Mouse (Mus musculus): ENCODE measurements around the gene Noxa1. TPM values are rescaled to one million over a fixed set of nuclear protein-coding genes. Genes with fewer than 3 reads are reported as not detected.

Noxa1 gene
- total and polyA plus RNA-seq, 3 experiments, result 5.0 to 6.4 (median 6.3) TPM

- TF ChIP-seq MAFK (IDR thresholded peaks at IDR 0.05; ENCODE audit: insufficient replicate concordance, low read length), result no peak
- no peak for TF ChIP-seq JUND (conservative IDR thresholded peaks at IDR 0.05; ENCODE audit: low read depth, low read length)
- no peak for TF ChIP-seq CHD1 (IDR thresholded peaks at IDR 0.05; ENCODE audit: low read depth, low read length)
- no peak for TF ChIP-seq SMC3 (IDR thresholded peaks at IDR 0.05; ENCODE audit: low read depth, low read length)
- no peak for TF ChIP-seq JUN (IDR thresholded peaks at IDR 0.05; ENCODE audit: insufficient read depth, low read depth, low read length)
- TF ChIP-seq UBTF (IDR thresholded peaks at IDR 0.05; ENCODE audit: low read depth, low read length), result no peak
- no peak for TF ChIP-seq POLR2AphosphoS2 (IDR thresholded peaks at IDR 0.05; ENCODE audit: low read depth, low read length)
- TF ChIP-seq SIN3A (IDR thresholded peaks at IDR 0.05; ENCODE audit: low read length), result no peak
- TF ChIP-seq MYC (IDR thresholded peaks at IDR 0.05; ENCODE audit: low read depth, low read length), result no peak
- no peak for TF ChIP-seq CTCF (conservative IDR thresholded peaks at IDR 0.05 in 1 of 2, IDR thresholded peaks at IDR 0.05 in 1 of 2; ENCODE audit: low read depth in 2 of 2, low read length in 2 of 2)
- no peak for TF ChIP-seq ETS1 (conservative IDR thresholded peaks at IDR 0.05; ENCODE audit: low read depth, low read length)
- TF ChIP-seq USF2 (conservative IDR thresholded peaks at IDR 0.05; ENCODE audit: low read depth, low read length), result no peak
- no peak for TF ChIP-seq ELF1 (IDR thresholded peaks at IDR 0.05; ENCODE audit: low read depth, low read length)
- TF ChIP-seq NELFE (IDR thresholded peaks at IDR 0.05; ENCODE audit: low read depth, low read length), result no peak
- no peak for TF ChIP-seq CHD2 (IDR thresholded peaks at IDR 0.05; ENCODE audit: low read length)
- TF ChIP-seq ZNF384 (IDR thresholded peaks at IDR 0.05; ENCODE audit: low read depth, low read length), result no peak
- no peaks in the 10 kb centered on the region for H3K79me2 ChIP-seq (replicated peaks; ENCODE audit: control insufficient read depth, extremely low read depth, insufficient read depth, poor library complexity, severe bottlenecking)
- no peak for DNase-seq (ENCODE audit: extremely low read depth)
- H3K9ac ChIP-seq (ENCODE audit: insufficient read depth, low read depth), result no peak overlapping the region
- H3K27me3 ChIP-seq (replicated peaks), result no peaks in the 10 kb centered on the region
- H3K27ac ChIP-seq (ENCODE audit: insufficient read depth, low read depth), result no peak overlapping the region
- H3K9me3 ChIP-seq (replicated peaks; ENCODE audit: low read length), result no peaks in the 10 kb centered on the region
- no peak overlapping the region for H3K4me2 ChIP-seq (ENCODE audit: insufficient read depth, low read depth, poor library complexity, severe bottlenecking)
- in situ Hi-C loops (cut with MboI; ENCODE audit: low pct_ligation_motif_present, low pct_unique_long_range_greater_than_20kb, low sequenced_read_pairs) (loop anchor here (5.0 kb wide), 1 partner anchor 34 kb away; no protein-coding TSS in a partner anchor), dilution Hi-C loops (cut with MboI; ENCODE audit: extremely low pct_ligation_motif_present, extremely low pct_unique_long_range_greater_than_20kb, low sequenced_read_pairs) (no loop called here)
- no peak overlapping the region for H3K4me3 ChIP-seq (replicated peaks in 1 of 3; ENCODE audit: low read depth in 2 of 3, low read length in 2 of 3, poor library complexity in 1 of 3)
- peaks cover 0 to 22% of the 10 kb centered on the region in 2 experiments; a peak in 2 of 4 replicates for H3K4me1 ChIP-seq (ENCODE audit: control insufficient read depth in 1 of 2, insufficient read depth in 2 of 2)
- no peaks in the 10 kb centered on the region for H3K36me3 ChIP-seq (replicated peaks in 1 of 2; ENCODE audit: control insufficient read depth in 1 of 2, insufficient read depth in 1 of 2, low read length in 1 of 2)
Measured at GRCm38 (mm10) chr2:25128072-25128471, 33.1 kb upstream of the Noxa1 start.

DNA sequence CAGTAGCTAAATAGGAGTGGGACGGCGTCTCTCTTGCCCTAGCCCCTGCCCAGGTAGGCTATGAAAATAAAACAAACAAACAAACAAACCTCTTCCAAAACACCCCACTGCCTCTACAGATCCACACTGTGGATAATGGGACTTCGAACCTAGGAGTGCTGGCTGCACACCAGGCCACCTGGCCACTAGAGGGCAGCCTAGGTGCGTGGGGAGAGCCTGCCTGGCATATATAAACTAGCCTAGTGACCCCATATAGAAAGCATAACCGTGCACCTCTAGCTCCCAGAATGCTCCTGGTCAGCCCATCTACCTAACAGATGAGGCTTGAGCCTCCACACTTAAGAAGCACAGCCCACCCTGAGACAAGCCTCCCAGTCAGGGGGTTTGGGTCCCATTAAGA lies 32.3 kb upstream of the Noxa1 start:
- no peaks in the 10 kb centered on the region for H3K79me2 ChIP-seq (replicated peaks; ENCODE audit: control insufficient read depth, extremely low read depth, insufficient read depth, poor library complexity, severe bottlenecking)
- no peak overlapping the region for H3K4me2 ChIP-seq (ENCODE audit: insufficient read depth, low read depth, poor library complexity, severe bottlenecking)
- no peaks in the 10 kb centered on the region for H3K9me3 ChIP-seq (replicated peaks; ENCODE audit: low read length)
- H3K27ac ChIP-seq (ENCODE audit: insufficient read depth, low read depth), result no peak overlapping the region
- H3K36me3 ChIP-seq (replicated peaks in 1 of 2; ENCODE audit: control insufficient read depth in 1 of 2, insufficient read depth in 1 of 2, low read length in 1 of 2), result no peaks in the 10 kb centered on the region
- in situ Hi-C loops (cut with MboI; ENCODE audit: low pct_ligation_motif_present, low pct_unique_long_range_greater_than_20kb, low sequenced_read_pairs), result loop anchor here (5.0 kb wide), 1 partner anchor 35 kb away; no protein-coding TSS in a partner anchor
- no peak overlapping the region for H3K9ac ChIP-seq (ENCODE audit: insufficient read depth, low read depth)
- H3K27me3 ChIP-seq (replicated peaks), result no peaks in the 10 kb centered on the region
- dilution Hi-C loops (cut with MboI; ENCODE audit: extremely low pct_ligation_motif_present, extremely low pct_unique_long_range_greater_than_20kb, low sequenced_read_pairs), result no loop called here
- peak; percentile 57 for DNase-seq (ENCODE audit: extremely low read depth)
- no peak for TF ChIP-seq ZKSCAN1 (IDR thresholded peaks at IDR 0.05; ENCODE audit: borderline replicate concordance, low read depth, low read length)
- peak; percentile 30; the same call in 1 of the 2 replicates for TF ChIP-seq ZC3H11A (IDR thresholded peaks at IDR 0.05; ENCODE audit: low read depth, low read length)
- peak; percentile 84 for TF ChIP-seq SMC3 (IDR thresholded peaks at IDR 0.05; ENCODE audit: low read depth, low read length)
- 0 out of 2 replicates have a peak, but pooled peaks have one; percentile 36 for TF ChIP-seq IRF4 (IDR thresholded peaks at IDR 0.05; ENCODE audit: low read depth, low read length)
- 0 out of 2 replicates have a peak, but pooled peaks have one; percentile 27 for TF ChIP-seq TCF12 (IDR thresholded peaks at IDR 0.05; ENCODE audit: low read depth, low read length)
- TF ChIP-seq SIN3A (IDR thresholded peaks at IDR 0.05; ENCODE audit: low read length), result no peak
- peak; percentile 48; the same call in 1 of the 2 replicates for TF ChIP-seq NELFE (IDR thresholded peaks at IDR 0.05; ENCODE audit: low read depth, low read length)
- no peak for TF ChIP-seq KAT2A (IDR thresholded peaks at IDR 0.05; ENCODE audit: insufficient replicate concordance, low read length)
- no peak for TF ChIP-seq POLR2AphosphoS2 (IDR thresholded peaks at IDR 0.05; ENCODE audit: low read depth, low read length)
- TF ChIP-seq CTCF (conservative IDR thresholded peaks at IDR 0.05 in 1 of 2, IDR thresholded peaks at IDR 0.05 in 1 of 2; ENCODE audit: low read depth in 2 of 2, low read length in 2 of 2), result peak; percentile 82 to 92
- TF ChIP-seq MAFK (IDR thresholded peaks at IDR 0.05; ENCODE audit: insufficient replicate concordance, low read length), result no peak
- no peak for TF ChIP-seq MXI1 (IDR thresholded peaks at IDR 0.05; ENCODE audit: low read depth, low read length)
- TF ChIP-seq JUND (conservative IDR thresholded peaks at IDR 0.05; ENCODE audit: low read depth, low read length), result no peak
- TF ChIP-seq MAX (IDR thresholded peaks at IDR 0.05; ENCODE audit: low read length), result no peak
- TF ChIP-seq ZNF384 (IDR thresholded peaks at IDR 0.05; ENCODE audit: low read depth, low read length), result no peak
- peak; percentile 86 for TF ChIP-seq RAD21 (IDR thresholded peaks at IDR 0.05; ENCODE audit: low read depth, low read length)
- TF ChIP-seq ELF1 (IDR thresholded peaks at IDR 0.05; ENCODE audit: low read depth, low read length), result no peak
- no peak overlapping the region for H3K4me3 ChIP-seq (replicated peaks in 1 of 3; ENCODE audit: low read depth in 2 of 3, low read length in 2 of 3, poor library complexity in 1 of 3)
- H3K4me1 ChIP-seq (ENCODE audit: control insufficient read depth in 1 of 2, insufficient read depth in 2 of 2), result peaks cover 0 to 22% of the 10 kb centered on the region in 2 experiments; a peak in 2 of 4 replicates

Measured in CH12.LX (cell line).